Mouse (Mus musculus) hindbrain, embryonic 11.5 days (tissue): ENCODE measurements around the gene Ly6g6d. TPM values are rescaled to one million over a fixed set of nuclear protein-coding genes. Genes with fewer than 3 reads are reported as not detected.

ENCODE experiments used
- ATAC-seq: fragments of 200-750 bp; cut with Nextera tagmentation; 2 replicates; pipeline ENCODE4 v1.8.0; 2017; ENCODE audit warnings: mild to moderate bottlenecking, moderate TSS enrichment, moderate library complexity; ENCODE audit not compliant: low FRiP score
- DNase-seq: peaks from one replicate; pipeline ENCODE4 v3.0.0-alpha.2; 2015; ENCODE audit warnings: low spot score
- H3K27ac ChIP-seq: fragments of 300-500 bp; sonication (generic); 2 replicates; pipeline ENCODE4 v1.5.1; 2014; ENCODE audit warnings: mild to moderate bottlenecking, low read depth, low read length
- H3K27me3 ChIP-seq: fragments of 300-500 bp; sonication (generic); 2 replicates; pipeline ENCODE4 v1.6.1; 2014; ENCODE audit warnings: mild to moderate bottlenecking, low read length, moderate library complexity, mixed read lengths; ENCODE audit not compliant: control insufficient read depth, insufficient read depth
- H3K36me3 ChIP-seq: fragments of 300-500 bp; sonication (generic); 2 replicates; pipeline ENCODE4 v1.6.1; 2014; ENCODE audit warnings: mild to moderate bottlenecking, low read length, moderate library complexity, mixed read lengths; ENCODE audit not compliant: control insufficient read depth, insufficient read depth
- H3K4me1 ChIP-seq: fragments of 300-500 bp; sonication (generic); replicated peaks from 2 replicates; pipeline ENCODE4 v1.6.1; 2014; ENCODE audit warnings: low read length, mixed read lengths; ENCODE audit not compliant: control insufficient read depth, insufficient read depth
- H3K4me2 ChIP-seq: fragments of 300-500 bp; sonication (generic); replicated peaks from 2 replicates; pipeline ENCODE4 v1.6.1; 2014; ENCODE audit warnings: mild to moderate bottlenecking, low read depth, low read length
- H3K4me3 ChIP-seq: fragments of 300-500 bp; sonication (generic); 2 replicates; pipeline ENCODE4 v1.5.1; 2014; ENCODE audit warnings: low read depth, low read length
- H3K9ac ChIP-seq: fragments of 300-500 bp; sonication (generic); 2 replicates; pipeline ENCODE4 v1.6.1; 2014; ENCODE audit warnings: low read depth, low read length
- H3K9me3 ChIP-seq: fragments of 300-500 bp; sonication (generic); 2 replicates; pipeline ENCODE4 v1.6.1; 2016; ENCODE audit warnings: low read length; ENCODE audit not compliant: control insufficient read depth
- WGBS: fragments of 180-500 bp; shearing (Covaris S2); extraction: QIAGEN DNeasy Blood & Tissue Kit; methylation state at CpG from one replicate; pipeline ENCODE4 v1.1.7; 2014; 5-methylcytosine and 5-hydroxymethylcytosine counted together
- polyA plus RNA-seq: library from polyadenylated mRNA; unstranded; fragments of >200 nt; fragmentation: Nextera tagmentation; extraction: Ambion mirVana; gene quantifications from 2 replicates; pipeline ENCODE4 v1.2.1, GENCODE M21; 2014

Ly6g6d gene
- polyA plus RNA-seq, 1 experiment from 2014 or later: 2.7 TPM

GRCm38 (mm10) chr17:35021842-35022477 is 55.9 kb downstream of the Ly6g6d start:
- H3K4me1 ChIP-seq: peaks cover 4% of the 10 kb centered on the region
- no peak overlapping the region for H3K27ac ChIP-seq
- peak; percentile 21 for DNase-seq
- H3K36me3 ChIP-seq: no peaks in the 10 kb centered on the region
- no peaks in the 10 kb centered on the region for H3K9me3 ChIP-seq
- no peak overlapping the region for H3K4me3 ChIP-seq
- no peak for ATAC-seq
- H3K27me3 ChIP-seq: no peaks in the 10 kb centered on the region
- WGBS: 66% methylated on average over 6 of the region's 6 CpGs
- H3K4me2 ChIP-seq: no peak overlapping the region
- peak overlapping the region; percentile 40; the same call in 1 of the 2 replicates for H3K9ac ChIP-seq

Other genes with a start within 250 kb of the Ly6g6d start
- 21.7 and 22.7 TPM in 2 replicates for gene Stk19, start 241.1 kb downstream of the Ly6g6d start, polyA plus RNA-seq
- gene Dxo, start 241.0 kb downstream of the Ly6g6d start, polyA plus RNA-seq: 58.6 and 64.9 TPM in 2 replicates
- gene Skiv2l, start 227.9 kb downstream of the Ly6g6d start, polyA plus RNA-seq: 26.9 and 29.9 TPM in 2 replicates
- gene Nelfe, start 227.7 kb downstream of the Ly6g6d start, polyA plus RNA-seq: 117 and 138 TPM in 2 replicates
- 1.0 and 2.1 TPM in 2 replicates for gene Cfb, start 215.5 kb downstream of the Ly6g6d start, polyA plus RNA-seq
- gene Zbtb12, start 198.6 kb downstream of the Ly6g6d start, polyA plus RNA-seq: 2.9 and 3.2 TPM in 2 replicates
- gene Gm20547, start 196.0 kb downstream of the Ly6g6d start, polyA plus RNA-seq: not detected in 2 replicates
- 0.64 and 1.2 TPM in 2 replicates for gene C2, start 179.8 kb downstream of the Ly6g6d start, polyA plus RNA-seq
- 57.4 and 70.1 TPM in 2 replicates for gene Ehmt2, start 179.6 kb downstream of the Ly6g6d start, polyA plus RNA-seq
- 0.12 and 0.29 TPM in 2 replicates for gene Slc44a4, start 163.6 kb downstream of the Ly6g6d start, polyA plus RNA-seq
- gene Neu1, start 146.8 kb downstream of the Ly6g6d start, polyA plus RNA-seq: 12.9 and 14.5 TPM in 2 replicates
- gene Hspa1b, start 118.8 kb downstream of the Ly6g6d start, polyA plus RNA-seq: 0.15 TPM in 1 of 2 replicates, not detected in the other
- 0.49 TPM in 1 of 2 replicates, not detected in the other for gene Gm20481, start 108.2 kb downstream of the Ly6g6d start, polyA plus RNA-seq
- 0.93 and 1.4 TPM in 2 replicates for gene Hspa1a, start 105.9 kb downstream of the Ly6g6d start, polyA plus RNA-seq
- gene Hspa1l, start 105.4 kb downstream of the Ly6g6d start, polyA plus RNA-seq: 0.93 and 1.2 TPM in 2 replicates
- gene Lsm2, start 96.2 kb downstream of the Ly6g6d start, polyA plus RNA-seq: 188 and 207 TPM in 2 replicates
- gene Vars, start 77.1 kb downstream of the Ly6g6d start, polyA plus RNA-seq: 69.1 and 71.7 TPM in 2 replicates
- 0.10 and 0.36 TPM in 2 replicates for gene Vwa7, start 61.5 kb downstream of the Ly6g6d start, polyA plus RNA-seq
- 3.0 and 4.0 TPM in 2 replicates for gene Sapcd1, start 50.0 kb downstream of the Ly6g6d start, polyA plus RNA-seq
- gene Msh5, start 31.3 kb downstream of the Ly6g6d start, polyA plus RNA-seq: 3.1 and 4.2 TPM in 2 replicates
- 45.6 and 85.1 TPM in 2 replicates for gene Clic1, start 28.1 kb downstream of the Ly6g6d start, polyA plus RNA-seq
- 614 and 636 TPM in 2 replicates for gene Ddah2, start 19.0 kb downstream of the Ly6g6d start, polyA plus RNA-seq
- 0.19 TPM in 1 of 2 replicates, not detected in the other for gene Ly6g6c, start 12.7 kb downstream of the Ly6g6d start, polyA plus RNA-seq
- gene Mpig6b, start 11.9 kb downstream of the Ly6g6d start, polyA plus RNA-seq: 0.66 and 1.1 TPM in 2 replicates
- gene Ly6g6e, start 1.2 kb downstream of the Ly6g6d start, polyA plus RNA-seq: 0.42 and 0.50 TPM in 2 replicates
- 0.29 and 0.52 TPM in 2 replicates for gene Ly6g6f, start 7.5 kb upstream of the Ly6g6d start, polyA plus RNA-seq
- gene Abhd16a, start 11.2 kb upstream of the Ly6g6d start, polyA plus RNA-seq: 40.2 and 45.1 TPM in 2 replicates
- not detected in 2 replicates for gene Ly6g5c, start 30.2 kb upstream of the Ly6g6d start, polyA plus RNA-seq
- gene Ly6g5b, start 37.4 kb upstream of the Ly6g6d start, polyA plus RNA-seq: 0.89 and 0.96 TPM in 2 replicates
- gene Gpank1, start 43.4 kb upstream of the Ly6g6d start, polyA plus RNA-seq: 22.5 and 29.7 TPM in 2 replicates
- 299 and 310 TPM in 2 replicates for gene Csnk2b, start 44.0 kb upstream of the Ly6g6d start, polyA plus RNA-seq
- 8.4 and 9.2 TPM in 2 replicates for gene D17H6S53E, start 48.3 kb upstream of the Ly6g6d start, polyA plus RNA-seq
- gene Apom, start 54.0 kb upstream of the Ly6g6d start, polyA plus RNA-seq: 0.34 and 0.49 TPM in 2 replicates
- gene Bag6, start 57.1 kb upstream of the Ly6g6d start, polyA plus RNA-seq: 105 and 117 TPM in 2 replicates
- 167 and 205 TPM in 2 replicates for gene Prrc2a, start 86.8 kb upstream of the Ly6g6d start, polyA plus RNA-seq
- gene Aif1, start 98.0 kb upstream of the Ly6g6d start, polyA plus RNA-seq: 6.1 and 8.4 TPM in 2 replicates
- 5.6 and 9.8 TPM in 2 replicates for gene Lst1, start 110.4 kb upstream of the Ly6g6d start, polyA plus RNA-seq
- 0.22 and 0.32 TPM in 2 replicates for gene Ltb, start 116.4 kb upstream of the Ly6g6d start, polyA plus RNA-seq
- not detected in 2 replicates for gene Tnf, start 123.9 kb upstream of the Ly6g6d start, polyA plus RNA-seq
- gene Lta, start 127.3 kb upstream of the Ly6g6d start, polyA plus RNA-seq: not detected in 2 replicates
- 0.36 and 0.43 TPM in 2 replicates for gene Gm16181, start 142.8 kb upstream of the Ly6g6d start, polyA plus RNA-seq
- gene Atp6v1g2, start 155.6 kb upstream of the Ly6g6d start, polyA plus RNA-seq: 14.7 and 16.8 TPM in 2 replicates
- 2.3 and 3.7 TPM in 2 replicates for gene Nfkbil1, start 157.7 kb upstream of the Ly6g6d start, polyA plus RNA-seq
- gene Ddx39b, start 163.7 kb upstream of the Ly6g6d start, polyA plus RNA-seq: 633 and 640 TPM in 2 replicates
- gene H2-D1, start 184.7 kb upstream of the Ly6g6d start, polyA plus RNA-seq: 42.9 and 43.2 TPM in 2 replicates
- not detected in 2 replicates for gene H2-Q1, start 242.3 kb upstream of the Ly6g6d start, polyA plus RNA-seq